Mouse (Mus musculus) kidney, postnatal 10 days (tissue): Measurements from ENCODE around the gene Prex1.
A peak's percentile ranks its signal among the peaks of the same experiment; 100 is the strongest.

Source experiments
- DNase-seq: peaks from one replicate; pipeline ENCODE4 v3.0.0; 2021; ENCODE audit warnings: mixed read lengths

Gene Prex1

GRCm38 (mm10) chr2:166601420-166601819, 112.2 kb downstream of the Prex1 start:
- DNase-seq: no peak

GRCm38 (mm10) chr2:166598453-166599155, 115.0 kb downstream of the Prex1 start:
- no peak for DNase-seq

- no peak for DNase-seq
Measured at GRCm38 (mm10) chr2:166597763-166598162, 115.9 kb downstream of the Prex1 start.

DNA sequence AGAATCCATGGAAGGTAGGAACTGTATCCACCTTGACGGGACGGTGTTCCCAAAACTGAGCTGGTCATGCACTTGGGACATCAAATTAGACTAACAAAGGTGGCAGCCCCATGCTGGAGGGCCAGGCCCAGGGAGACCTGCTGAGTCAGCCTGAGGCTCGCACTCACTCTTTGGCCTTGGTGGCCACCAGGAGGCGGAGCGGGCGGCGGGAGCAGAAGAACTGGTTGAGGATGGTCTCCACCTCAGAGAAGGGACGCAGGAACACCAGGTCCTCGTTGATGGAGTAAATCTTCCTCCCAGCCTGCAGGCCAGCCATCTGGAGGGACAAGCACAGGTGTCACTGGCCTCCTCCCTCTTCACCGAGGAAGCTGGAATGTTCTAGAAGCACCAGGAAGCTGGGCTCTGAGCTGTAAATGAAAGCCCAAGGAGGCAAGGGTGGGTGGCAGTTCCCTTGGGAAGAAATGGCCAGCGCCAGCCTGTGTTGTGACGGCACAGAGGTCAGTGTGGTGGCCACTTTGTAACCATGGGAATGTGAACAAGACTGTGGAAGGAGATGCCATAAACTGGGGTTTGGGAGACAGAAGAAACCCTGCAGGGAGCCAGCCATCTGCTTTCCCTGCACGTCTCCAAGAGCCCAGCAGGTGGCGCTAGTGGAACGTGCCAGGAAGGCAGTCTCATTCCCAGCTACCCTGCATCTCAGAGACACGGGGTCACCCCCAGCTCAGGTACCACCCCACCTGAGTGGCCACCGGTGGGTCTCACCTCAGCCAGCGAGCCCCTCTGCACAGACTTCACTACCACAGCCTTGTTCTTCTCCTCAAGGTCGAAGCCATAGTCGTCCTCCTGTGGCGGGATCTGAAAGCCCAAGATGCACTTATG, 121.4 kb downstream of the Prex1 start:
- DNase-seq: peak; percentile 87

- DNase-seq: no peak
Measured at GRCm38 (mm10) chr2:166584491-166584890, 129.1 kb downstream of the Prex1 start.

GRCm38 (mm10) chr2:166583292-166583691, 130.3 kb downstream of the Prex1 start:
- no peak for DNase-seq

DNA sequence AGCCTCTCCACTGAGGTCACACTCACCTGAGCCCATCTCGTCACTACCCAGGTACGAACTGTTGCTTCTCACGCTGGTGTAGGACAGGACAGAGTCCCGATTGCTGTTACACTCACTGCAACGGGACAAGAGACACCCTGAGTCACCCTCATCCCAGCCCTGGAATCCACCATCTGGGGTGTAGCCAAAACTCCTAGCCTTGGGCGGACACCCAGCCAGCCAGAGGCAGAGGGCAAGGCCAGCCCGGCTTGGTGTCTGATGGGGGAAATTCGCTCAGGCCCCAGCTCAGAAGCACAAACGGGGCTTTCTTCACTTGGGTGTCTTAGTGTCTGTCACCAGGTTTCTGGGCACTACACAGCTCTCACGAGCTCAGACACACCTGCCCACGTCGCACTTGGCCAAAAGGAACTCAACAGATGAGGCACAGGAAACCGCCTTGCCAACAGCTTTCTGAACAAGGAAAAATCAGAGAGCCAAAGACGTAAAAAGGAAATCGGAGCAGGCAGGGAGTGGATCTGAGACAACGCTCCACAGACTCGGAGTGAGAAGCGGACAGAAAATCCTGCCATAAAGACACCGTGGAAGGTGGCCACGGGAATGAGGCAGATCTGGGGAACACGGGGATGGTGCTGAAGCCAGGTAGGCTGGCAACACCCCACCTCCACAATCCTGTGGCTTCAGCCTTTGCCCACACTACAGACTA, 131.6 kb downstream of the Prex1 start:
- DNase-seq: no peak

GRCm38 (mm10) chr2:166579793-166580192, 133.8 kb downstream of the Prex1 start:
- DNase-seq: no peak

DNA sequence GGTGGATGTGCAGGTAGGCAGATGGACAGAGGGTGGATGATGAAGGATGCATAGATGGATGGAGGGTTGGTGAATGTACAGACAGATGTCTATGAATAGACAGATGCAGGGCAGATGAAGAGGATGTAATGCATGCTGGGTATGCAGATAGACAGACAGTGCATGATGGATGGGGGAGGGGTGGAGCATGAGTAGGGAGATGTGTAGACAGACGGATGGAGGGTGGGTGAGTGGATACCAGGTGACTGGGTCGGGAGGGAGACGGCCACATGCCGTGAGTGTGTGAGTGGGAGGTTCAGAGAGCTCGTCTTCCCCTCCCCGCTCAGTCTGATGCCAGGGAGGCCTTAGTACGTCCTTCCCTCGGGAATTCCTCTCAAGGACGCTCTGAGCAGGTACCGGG, 134.3 kb downstream of the Prex1 start:
- no peak for DNase-seq

GRCm38 (mm10) chr2:166575419-166575818, 138.2 kb downstream of the Prex1 start:
- DNase-seq: no peak

DNA sequence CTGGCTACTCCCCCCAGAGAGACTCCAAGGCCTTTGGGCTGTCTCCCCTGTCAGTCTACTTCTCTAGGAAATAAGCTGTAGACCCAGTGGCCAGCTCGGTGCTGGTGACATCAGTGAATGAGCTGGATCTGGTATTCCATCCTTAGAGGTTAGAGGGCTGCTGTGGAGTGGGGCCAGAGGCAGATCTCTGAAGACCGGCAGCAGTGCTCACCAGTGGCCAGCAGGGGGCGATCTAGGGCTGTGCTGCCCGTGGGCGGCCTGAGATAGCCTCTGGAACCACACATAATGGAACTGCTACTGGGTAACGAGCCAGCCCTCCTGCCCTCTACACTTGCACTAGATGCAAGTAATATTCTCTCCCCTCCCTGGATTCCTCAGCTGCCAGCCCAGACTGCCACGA, 138.7 kb downstream of the Prex1 start:
- DNase-seq: peak; percentile 82

DNA sequence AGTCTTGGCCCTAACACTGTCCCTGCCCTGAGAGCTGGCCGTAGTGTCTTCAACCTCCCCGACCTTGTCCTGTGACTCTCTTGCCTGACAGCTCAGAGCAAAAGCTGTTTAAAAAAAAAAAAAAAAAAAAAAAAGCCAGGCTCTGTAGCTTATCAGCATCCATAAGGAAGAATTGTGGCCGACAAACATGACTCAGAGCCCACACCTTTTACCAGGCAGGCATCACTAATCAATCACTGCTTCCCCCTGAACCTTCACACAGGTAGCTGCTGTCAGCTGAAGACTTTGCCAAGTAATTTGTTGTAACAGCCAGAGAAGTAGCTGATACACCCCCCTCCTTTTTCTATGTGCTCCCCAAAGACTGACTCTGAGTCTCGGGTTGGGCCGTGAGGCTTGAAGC, 140.0 kb downstream of the Prex1 start:
- no peak for DNase-seq

GRCm38 (mm10) chr2:166572297-166572696, 141.3 kb downstream of the Prex1 start:
- no peak for DNase-seq

DNA sequence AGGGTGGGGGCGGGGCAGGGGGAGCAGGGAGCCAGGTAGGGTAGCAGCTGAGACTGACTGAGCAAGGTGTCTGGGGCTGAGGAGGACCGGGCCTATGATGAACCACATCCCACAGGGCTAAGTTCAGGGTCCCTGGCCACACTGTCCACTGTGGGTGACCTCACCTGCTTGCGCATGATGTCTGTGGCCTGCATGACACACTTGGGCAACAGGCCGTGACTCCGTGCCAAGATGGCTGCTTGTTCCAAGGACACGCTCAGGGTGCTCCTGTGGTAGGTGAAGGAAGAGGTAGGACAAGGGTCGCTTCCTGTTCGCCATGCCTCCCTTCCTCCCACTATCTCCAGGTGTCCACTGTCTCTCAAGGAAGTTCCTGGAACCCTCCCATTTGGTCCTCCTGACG, 144.4 kb downstream of the Prex1 start:
- no peak for DNase-seq

DNA sequence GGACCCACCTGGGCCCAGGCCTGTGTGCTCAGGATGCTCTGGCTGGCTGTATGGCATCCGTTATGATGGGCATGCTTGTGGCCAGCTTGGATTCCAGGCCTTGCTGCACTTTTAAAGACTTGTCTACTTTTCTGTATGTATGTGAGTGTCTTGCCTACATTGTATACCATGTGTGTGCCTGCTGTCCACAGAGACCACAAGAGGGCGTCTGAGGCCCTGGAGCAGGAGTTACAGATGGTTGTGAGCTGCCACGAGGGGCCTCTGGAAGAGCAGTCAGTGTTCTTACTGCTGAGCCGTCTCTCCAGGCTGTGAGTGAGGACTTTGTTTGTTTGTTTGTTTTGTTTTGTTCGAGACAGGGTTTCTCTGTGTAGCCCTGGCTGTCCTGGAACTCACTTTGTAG, 148.1 kb downstream of the Prex1 start:
- DNase-seq: no peak

- DNase-seq: peak; percentile 85
Measured at GRCm38 (mm10) chr2:166564455-166564854, 149.2 kb downstream of the Prex1 start.

- peak; percentile 94 for DNase-seq
Measured at GRCm38 (mm10) chr2:166563890-166564289, 149.7 kb downstream of the Prex1 start.

DNA sequence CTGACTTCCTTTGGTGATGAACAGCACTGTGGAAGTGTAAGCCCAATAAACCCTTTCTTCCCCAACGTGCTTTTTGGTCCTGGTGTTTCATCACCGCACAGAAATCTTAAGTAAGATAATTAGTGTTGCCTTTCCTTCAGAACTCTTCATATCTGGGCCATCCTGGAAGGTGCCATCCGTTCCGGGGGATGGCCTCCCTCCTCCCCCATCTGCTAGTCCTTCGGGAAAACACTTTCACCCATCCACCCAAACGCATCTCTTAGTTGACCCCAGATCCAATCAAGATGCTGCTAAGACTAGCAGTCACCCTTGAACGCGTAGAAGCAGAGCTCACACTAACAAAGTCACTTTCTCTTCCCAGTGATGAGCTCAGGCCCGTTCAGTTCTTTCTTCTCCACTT, 150.6 kb downstream of the Prex1 start:
- no peak for DNase-seq

DNA sequence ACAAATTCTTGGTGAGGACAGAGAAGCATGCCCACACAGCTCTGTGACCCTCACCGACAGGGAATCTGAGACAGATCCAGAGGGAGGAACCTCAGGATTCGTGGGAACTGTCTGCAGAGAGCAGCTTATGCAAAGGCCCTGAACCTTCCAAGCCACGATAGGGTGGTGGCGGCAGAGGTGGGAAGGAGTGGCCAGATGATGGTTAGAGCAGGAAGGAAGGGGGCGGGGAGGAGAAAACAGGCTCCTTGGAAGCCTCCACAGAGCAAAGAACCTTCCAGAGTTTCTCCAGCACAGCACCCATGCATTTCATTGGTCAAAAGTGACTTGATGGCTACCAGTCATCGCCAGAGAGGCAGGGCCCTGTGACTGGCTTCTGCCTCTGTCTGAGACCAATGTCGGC, 151.9 kb downstream of the Prex1 start:
- DNase-seq: no peak

DNA sequence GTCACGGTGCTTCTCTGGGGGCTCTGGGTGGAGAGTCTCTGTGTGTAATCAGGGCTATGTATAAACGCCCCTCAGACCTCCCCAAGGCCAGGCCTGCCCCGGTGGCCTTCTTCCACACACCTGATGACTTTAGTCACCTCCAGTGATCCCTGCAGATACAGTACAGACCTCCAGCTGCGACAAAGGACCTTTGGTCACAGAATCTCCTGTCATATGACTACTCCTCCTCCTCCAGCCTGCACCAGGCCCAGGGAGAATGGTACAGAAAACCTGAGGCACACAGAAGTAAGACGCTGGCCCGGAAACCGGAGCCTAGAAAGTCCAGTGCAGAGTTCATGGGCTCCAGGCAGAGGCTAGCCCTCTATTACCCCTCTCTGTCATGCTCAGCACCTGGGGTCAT, 152.8 kb downstream of the Prex1 start:
- no peak for DNase-seq

DNA sequence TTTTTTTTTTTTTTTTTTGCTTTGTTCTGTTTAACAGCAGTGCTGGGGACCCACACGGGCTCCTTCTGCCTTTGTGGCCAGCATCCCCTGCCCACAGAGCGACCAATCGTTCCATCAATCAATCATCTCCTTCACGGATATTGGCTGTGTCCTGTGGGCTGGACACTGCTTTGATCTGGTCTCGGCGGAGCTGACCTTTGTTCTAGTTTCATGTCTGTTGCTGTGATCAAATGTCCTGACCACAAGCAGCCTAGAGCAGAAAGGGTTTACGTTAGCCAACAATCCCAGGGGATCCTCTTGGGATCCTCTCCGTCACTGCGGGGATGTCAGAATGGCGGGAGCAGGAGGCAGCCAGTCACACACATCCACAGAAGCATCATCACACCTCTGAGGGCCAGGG, 154.1 kb downstream of the Prex1 start:
- DNase-seq: no peak

- DNase-seq: peak; percentile 61
Measured at GRCm38 (mm10) chr2:166555508-166555907, 158.1 kb downstream of the Prex1 start.

- DNase-seq: no peak
Measured at GRCm38 (mm10) chr2:166554169-166554505, 159.5 kb downstream of the Prex1 start.
